Mouse (Mus musculus): ENCODE results near the gene Mgat4c.

The Mgat4c gene

DNA sequence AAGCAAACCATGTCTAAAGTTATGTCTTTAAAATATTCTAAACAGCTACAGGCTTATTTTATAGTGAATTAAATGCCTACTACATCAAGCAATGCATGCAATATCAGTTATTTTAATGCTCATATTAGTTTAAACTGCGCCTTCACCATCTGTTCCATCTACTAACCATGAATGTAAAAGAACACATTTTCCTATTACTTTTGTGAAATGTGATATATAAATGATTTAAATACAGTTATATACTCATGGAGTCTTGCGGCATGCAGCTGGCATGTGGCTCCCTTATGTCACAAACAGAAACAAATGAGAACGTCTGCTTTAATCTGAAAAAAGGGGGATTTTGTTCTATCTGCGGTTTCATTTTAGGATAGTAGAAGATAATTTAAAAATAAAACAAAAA lies 316.3 kb downstream of the Mgat4c start:
- no peak for TF ChIP-seq GATA4 (IDR thresholded peaks at IDR 0.05; ENCODE audit: insufficient replicate concordance, low read length)

DNA sequence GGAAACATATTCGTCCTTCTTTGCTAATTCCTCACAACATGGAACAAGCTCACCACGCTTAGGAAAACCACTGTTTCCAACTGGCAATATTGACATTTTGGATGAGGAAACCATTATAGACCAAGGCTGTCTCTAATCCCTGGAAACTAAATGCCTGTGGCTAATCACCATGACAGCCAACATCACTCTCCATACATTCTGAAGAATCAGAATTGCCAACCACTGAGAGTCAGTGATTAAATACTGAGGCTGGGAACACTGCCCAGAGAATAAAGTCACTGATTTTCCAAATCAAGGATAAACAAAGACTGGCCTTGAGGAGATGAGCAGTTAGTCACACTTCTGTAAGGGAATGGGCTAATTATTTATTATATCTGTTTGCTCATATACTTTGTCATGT lies 361.2 kb downstream of the Mgat4c start:
- TF ChIP-seq GATA4 (IDR thresholded peaks at IDR 0.05; ENCODE audit: insufficient replicate concordance, low read length): no peak

DNA sequence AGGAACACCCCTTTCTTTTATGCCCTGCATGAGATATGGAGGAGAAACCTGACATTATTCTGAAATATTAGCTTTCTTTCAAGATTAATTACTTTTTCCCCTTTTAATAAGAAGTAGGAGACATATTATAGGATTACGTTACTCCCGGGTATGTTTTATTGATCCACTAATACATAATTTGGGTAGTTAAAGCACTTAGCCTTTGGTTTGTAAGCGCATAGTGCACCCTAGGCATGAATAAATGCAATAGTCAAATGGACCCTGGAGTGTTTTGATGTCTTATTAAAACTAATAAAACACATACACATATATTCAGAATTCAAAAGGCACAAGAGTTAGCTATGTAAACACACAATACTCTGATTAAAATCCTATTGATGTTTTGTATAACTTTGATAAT lies 374.9 kb downstream of the Mgat4c start:
- TF ChIP-seq GATA4 (IDR thresholded peaks at IDR 0.05; ENCODE audit: insufficient replicate concordance, low read length): no peak

DNA sequence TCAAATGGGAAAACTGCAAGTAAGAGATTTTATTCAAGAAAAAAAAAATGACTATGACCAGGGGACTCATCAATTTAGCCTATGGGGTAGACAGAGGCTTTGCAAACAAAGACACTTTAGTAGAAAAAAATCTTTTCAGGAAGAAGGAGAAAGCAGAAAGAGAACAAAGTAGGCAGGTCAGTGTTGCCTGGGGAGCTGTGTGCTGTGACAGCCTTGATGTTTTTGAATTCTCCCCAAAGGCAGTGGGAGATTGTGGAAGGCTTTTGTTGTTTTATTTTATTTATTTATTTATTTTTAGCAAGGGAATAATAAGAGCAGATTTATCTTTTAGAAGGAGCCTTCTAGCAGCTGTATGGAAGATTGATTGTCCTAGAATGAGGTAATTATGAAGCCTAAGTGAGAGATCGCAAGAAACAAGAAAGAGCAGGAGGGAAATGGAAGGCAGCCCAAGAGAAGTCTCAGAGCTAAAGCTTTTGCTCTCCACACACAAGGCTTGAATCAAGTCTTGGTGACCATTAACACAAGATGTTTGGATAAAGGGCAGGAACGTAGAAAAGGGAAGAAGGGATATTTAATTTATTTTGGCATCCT lies 375.8 kb downstream of the Mgat4c start:
- TF ChIP-seq GATA4 (IDR thresholded peaks at IDR 0.05; ENCODE audit: insufficient replicate concordance, low read length): no peak

DNA sequence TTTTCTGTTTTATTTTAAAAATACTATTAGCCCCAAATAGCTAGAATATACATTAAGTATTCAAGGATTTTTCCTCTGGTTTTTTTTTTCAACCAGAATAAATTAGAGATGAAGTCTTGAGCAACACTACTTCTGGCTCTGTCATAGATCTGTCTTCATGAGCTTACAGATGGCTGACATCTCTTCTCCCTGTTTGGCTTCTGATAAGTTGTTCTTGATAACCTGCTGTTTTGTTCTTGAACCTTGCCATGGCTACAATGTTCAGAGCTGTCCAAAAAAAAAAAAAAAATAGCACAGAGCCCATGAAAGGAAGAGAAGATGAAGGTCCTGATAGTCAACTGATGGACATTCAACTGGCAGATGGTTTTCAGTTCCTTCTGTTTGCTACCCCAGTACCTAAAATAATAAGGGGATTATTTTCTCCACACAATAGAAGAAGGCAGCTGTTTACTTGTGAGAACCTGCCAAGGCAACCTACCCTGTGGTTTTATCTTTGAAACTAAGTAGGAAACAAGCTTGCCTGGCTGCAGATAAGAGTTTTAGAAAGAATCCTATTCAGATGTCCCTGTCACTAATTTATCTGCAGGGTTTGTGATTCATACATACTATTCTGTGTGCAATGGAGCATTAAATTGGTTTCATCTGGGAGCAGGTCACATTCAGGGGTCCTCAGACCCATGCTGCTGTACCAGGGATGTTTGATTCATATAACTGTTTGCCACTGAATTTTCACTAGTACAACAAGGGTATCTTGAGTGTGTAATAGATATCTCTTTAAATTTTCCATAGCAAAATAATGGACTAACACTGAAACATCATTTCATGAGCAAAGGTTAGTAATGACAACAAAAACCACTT lies 393.5 kb downstream of the Mgat4c start:
- no peak for TF ChIP-seq GATA4 (IDR thresholded peaks at IDR 0.05; ENCODE audit: insufficient replicate concordance, low read length)

DNA sequence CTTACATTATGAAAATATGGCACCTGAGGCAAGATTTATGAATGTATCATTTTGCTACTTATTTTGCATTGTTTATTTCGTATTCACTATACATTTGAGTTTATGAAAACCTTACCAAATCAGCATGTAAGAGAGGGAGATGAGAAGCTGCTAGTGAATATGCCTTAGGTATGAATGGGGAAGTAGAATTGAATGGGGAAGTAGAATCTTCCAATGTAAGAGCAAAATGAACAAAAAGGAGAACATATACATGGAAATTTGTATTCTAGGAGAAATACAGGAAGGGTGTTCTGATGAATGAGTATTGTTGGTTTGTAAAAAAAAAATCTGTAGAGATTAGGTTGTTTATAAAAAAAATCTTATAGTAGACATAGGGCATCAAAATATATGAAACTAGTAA lies 441.9 kb downstream of the Mgat4c start:
- no peak for TF ChIP-seq GATA4 (IDR thresholded peaks at IDR 0.05; ENCODE audit: insufficient replicate concordance, low read length)

DNA sequence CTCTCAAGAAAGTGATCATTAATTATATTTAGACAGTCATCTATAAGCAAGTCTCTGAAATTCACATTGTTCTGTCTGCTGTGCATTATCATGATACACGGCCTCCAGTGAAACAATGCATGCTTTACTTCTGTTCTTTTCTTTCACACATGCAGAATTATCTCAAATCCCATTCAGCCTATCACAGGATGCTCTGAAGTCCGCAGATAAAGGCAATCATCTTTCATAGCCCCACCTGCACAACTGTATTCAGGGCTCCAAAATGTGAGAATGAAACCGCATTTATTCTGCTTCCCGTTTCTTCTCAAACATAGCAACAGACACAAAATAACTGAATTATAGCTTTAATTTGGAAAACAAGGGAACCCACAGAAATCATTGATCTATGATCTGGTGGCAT lies 446.1 kb downstream of the Mgat4c start:
- no peak for TF ChIP-seq GATA4 (IDR thresholded peaks at IDR 0.05; ENCODE audit: insufficient replicate concordance, low read length)

DNA sequence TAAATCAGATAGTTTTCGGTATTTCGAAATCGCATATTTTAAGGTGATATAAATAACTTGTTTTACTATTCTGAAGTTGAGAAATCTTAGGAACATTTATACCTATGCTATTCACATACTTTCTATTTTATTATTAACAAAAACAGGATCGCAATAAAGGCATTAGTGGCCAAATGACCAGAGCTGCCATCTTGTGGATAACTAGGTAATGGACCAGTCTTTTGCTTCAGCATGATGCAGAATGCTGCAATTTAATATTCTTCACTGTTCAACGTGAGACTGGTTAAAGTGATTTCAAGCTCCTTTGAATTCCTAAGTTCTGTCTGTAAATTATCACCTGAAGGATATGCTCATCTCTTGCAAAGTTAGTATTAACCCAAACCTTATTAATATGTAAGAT lies 473.6 kb downstream of the Mgat4c start:
- TF ChIP-seq GATA4 (IDR thresholded peaks at IDR 0.05; ENCODE audit: insufficient replicate concordance, low read length): no peak

DNA sequence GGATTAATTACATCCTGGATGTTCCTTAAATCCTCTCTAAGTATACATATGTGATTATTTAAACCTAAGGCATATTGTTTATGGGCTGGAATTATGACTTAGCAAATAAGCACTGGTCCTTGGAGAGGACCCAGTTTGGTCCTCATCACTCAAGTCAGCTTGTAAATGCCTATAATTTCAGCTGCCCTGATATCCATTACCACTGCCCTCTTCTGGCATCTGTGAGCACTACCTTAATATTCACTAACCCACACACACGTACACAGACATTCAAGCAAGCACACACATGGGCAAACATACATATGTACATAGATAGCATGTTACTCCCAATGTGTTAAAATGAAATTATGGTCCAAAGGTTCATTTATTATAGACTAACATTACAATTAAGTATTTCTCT lies 474.6 kb downstream of the Mgat4c start:
- TF ChIP-seq GATA4 (IDR thresholded peaks at IDR 0.05; ENCODE audit: insufficient replicate concordance, low read length): no peak

DNA sequence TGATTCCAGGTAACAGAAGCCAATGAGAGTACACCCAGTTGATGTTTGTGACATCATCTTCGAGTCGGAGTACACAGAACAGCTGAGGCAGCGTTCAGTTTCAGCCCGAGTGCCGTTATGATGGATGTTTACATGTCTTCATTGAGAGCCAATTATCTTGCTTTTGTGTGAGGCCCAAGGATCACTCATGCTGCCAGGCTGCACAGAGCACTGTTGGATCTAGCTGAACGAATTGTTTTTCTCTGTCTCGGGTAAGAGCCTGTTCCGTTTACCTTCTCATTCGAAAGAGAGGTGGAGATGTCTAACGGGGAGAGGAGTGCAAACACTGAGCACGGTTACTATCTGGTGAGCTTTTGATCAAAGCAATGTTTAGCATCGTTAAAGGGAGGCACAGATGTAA lies 477.5 kb downstream of the Mgat4c start:
- TF ChIP-seq GATA4 (IDR thresholded peaks at IDR 0.05; ENCODE audit: insufficient replicate concordance, low read length): no peak

DNA sequence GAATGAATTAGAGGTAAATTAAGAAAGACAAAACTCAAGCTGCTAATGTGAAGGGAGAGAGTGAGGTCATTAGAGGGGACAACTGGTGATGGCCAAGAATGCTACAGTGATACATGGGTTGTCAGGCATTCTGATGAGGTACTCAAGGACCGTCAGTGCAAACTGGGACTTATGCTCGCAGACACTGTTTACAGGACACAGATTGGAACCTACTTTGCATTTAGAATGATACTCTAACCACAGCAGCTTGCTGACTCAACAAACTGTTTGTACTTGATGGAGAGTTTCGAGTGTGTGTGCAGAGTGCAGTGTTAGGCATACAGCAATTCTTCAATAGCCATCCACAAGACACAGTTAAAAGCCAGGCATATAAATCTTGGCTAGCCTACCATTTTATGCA lies 503.4 kb downstream of the Mgat4c start:
- no peak for TF ChIP-seq GATA4 (IDR thresholded peaks at IDR 0.05; ENCODE audit: insufficient replicate concordance, low read length)

DNA sequence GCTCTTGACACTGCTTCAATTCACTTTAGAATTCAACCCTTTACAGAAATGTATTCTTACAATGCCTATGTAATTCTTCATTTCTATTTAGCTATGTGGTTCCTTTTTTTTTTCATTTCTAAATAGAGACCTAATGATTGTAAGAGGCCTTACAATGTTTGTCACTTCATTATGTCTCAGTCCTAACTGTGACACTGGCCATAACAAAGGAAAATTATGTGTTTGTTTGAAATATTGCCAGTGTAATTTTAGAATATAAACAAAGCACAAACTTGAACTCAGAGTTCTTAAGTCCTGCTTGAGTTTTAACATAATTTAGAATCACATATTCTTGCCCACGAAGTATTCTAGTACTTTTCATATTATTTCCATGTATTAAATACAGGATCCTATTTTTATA lies 510.4 kb downstream of the Mgat4c start:
- no peak for TF ChIP-seq GATA4 (IDR thresholded peaks at IDR 0.05; ENCODE audit: insufficient replicate concordance, low read length)

DNA sequence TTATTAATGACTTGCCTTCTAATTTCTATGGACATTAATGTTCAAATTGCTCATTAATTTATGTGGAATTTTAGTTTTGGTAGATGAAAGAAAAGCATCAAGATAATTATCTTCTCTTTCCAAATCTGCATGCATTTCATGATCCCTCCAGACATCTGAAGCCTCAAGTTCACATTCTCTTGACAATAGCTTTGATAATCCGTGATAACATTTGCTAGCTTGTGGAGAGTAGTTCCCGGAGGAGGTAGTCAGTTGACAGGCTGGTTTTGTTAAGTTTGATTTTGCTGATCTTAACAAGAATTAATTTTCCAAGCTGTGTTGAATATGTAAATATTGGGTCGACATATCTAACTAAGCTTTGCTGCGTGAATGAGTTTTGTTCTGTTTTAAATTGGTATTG lies 515.6 kb downstream of the Mgat4c start:
- TF ChIP-seq GATA4 (IDR thresholded peaks at IDR 0.05; ENCODE audit: insufficient replicate concordance, low read length): no peak

DNA sequence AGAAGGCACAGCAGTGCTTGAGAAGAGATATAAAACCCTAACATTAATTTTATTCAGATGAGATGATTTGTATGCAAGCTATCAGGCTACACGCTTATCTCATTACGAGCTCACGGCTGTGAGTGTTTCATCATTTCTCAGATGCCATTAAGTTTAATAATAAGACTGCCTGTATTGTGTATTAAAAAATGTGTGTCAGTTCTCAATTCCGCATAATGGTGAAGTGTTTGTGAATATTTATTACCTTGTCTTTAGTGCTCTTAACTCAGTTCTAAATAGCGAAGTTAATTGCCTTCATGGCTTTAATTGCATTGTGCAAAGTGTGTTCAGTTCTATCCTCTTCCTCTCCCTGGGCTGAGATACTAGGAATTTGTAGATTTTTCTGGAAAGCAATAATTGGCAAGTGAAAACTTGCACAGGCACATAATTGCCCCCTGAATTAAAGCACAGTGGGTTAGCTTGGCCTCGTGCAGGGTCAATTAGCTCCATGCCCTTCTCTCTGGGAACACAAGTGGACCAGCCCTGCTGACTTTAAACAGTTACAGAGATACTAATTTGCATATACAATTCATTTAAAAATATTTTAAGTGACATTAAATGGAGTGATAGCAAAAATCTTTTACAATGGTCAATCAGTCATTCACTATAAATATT lies 557.4 kb downstream of the Mgat4c start:
- TF ChIP-seq GATA4 (IDR thresholded peaks at IDR 0.05; ENCODE audit: insufficient replicate concordance, low read length): no peak

DNA sequence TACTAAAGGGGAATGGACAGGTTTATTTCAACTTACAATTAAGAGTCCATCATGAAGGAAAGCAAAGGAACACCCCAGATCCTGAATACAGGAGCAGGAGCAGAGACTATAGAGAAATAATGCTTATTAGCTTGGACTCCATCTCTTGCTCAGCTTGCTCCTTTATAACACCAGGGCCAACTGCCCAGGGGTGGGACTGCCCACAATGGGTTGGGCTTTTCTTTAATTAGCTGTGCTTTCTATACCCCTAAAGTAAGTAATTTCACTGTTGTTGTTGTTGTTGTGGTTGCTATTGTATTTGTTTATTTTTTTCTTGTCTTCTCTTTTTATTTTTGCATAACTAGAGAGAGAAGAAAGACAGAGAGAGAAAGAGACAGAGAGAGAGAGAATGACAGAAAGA lies 562.6 kb downstream of the Mgat4c start:
- TF ChIP-seq GATA4 (IDR thresholded peaks at IDR 0.05; ENCODE audit: insufficient replicate concordance, low read length): no peak

DNA sequence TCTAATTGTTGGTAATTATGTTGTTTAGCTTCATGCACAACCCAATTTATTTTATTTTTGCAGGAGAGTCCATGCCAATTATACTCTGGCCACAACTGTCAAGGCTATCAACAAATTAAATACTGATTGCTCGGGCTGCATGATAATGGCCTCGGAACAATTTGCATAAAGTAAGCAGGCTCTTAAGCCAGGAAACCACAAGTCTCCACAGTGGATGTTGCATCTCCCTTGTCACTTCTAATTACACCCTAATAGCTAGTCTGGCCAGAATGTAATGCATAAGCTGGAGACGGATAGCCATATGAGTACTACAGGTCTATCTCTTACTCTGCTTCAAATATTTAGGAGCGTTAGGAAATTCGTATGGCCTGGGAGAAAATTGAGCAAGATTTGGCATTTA lies 563.3 kb downstream of the Mgat4c start:
- TF ChIP-seq GATA4 (IDR thresholded peaks at IDR 0.05; ENCODE audit: insufficient replicate concordance, low read length): no peak

All from liver, adult (tissue).